Mouse (Mus musculus) thymus, postnatal 14 days (tissue): ENCODE measurements around the gene St6galnac5.

Experiments
- DNase-seq: peaks from one replicate; pipeline ENCODE4 v3.0.0; 2021

The St6galnac5 gene

DNA sequence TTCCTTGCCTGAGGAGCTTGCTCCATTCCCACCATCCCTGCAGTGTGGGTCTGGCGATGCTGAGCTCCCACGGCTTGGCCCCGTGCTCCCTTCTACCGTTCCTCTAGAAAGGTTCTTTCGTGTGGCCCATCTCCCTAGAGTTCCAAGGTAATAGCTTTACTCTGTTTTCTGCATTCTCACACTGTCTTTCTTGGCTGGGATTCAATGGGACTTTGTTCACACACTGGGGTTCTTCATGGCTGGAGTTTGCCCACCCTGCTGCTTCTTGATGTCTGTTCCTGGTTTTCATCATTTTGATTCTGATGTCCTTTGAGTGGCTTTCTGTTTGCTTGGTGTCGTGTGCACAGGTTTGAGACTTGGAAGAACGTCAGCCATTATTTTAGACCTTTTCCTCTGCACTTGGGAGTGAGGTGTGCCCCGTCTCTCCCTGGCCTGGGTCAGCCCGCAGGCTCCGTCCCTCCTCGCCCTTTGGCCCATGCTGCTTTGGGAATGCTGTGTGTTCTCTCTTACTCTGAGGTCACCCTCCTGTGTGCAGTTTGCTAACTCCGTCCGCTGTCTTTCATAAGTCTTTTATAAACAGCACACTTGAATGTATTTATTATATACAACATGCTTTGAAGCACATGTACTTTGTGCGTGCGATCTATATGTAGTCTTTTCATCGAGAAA, 205.0 kb downstream of the St6galnac5 start:
- no peak for DNase-seq

DNA sequence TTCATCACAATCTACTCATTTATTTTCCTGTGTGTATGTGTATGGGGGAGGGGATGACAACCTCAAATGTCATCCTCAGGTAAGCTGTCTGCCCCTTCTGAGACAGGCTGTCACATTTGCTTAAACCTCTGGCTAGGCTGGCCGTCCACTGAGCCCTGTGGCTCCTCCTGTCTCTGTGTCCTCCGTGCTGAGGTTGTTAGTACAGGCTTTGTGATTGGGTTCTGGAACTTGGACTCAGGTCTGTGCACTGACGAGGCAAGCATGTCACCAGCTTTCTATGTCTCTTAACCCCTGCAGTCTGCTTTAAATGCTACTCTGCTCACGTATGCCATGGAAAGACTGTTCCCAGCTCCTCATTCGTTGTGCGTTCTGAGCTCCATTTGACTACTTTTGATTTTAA, 205.7 kb downstream of the St6galnac5 start:
- no peak for DNase-seq

DNA sequence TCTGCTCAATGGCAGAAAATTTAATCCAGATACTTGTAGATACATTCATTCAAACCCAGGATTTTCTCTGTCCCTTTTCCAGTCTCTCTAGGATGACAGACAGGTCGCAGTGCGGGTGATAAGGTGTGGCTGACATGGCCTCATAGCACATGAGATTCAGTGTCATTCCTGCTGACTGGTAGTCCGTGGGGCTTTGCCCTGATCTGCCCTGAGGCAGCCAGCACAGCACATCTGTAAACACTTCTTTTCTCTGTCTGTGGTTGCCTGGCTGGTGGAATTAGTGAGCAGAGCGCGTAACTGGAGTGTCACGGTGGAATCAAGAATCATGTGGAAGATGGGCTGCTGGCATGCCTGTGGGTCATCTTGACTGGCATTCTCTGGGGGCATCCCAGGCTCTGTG, 212.0 kb downstream of the St6galnac5 start:
- DNase-seq = no peak

DNA sequence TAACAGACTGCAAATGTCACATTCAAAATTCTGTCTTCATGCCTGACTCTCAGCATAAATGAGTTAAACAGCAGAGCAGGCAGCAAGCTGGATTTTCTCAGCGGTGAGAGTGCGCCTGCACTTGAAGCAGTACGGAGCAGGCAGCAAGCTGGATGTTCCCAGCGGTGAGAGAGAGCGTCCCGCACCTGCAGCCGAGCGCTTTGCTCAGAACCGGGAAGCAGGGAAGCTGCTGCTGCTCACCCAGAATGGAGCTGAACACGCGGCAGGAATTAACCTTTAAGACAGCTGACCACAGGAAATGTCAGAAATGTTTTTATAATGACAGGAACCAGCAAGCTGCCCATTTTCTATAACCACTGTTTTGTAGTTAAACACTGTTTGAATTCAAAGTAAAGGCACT, 214.6 kb downstream of the St6galnac5 start:
- no peak for DNase-seq
